Mouse (Mus musculus) ES-Bruce4 (cell line): ENCODE results near the gene Ndufc2.

Experiments
- CTCF ChIP-seq: IDR thresholded peaks from one replicate; pipeline ENCODE4 v1.8.1; 2011; ENCODE audit warnings: low read depth, low read length
- EP300 ChIP-seq: IDR thresholded peaks from 2 replicates; pipeline ENCODE4 v1.6.1; 2011; ENCODE audit warnings: low read depth, low read length; ENCODE audit not compliant: insufficient read depth
- POLR2A ChIP-seq: IDR thresholded peaks from one replicate; pipeline ENCODE4 v1.8.1; 2011; ENCODE audit warnings: low read length; ENCODE audit not compliant: insufficient read depth

- no peak for TF ChIP-seq CTCF
- no peak for TF ChIP-seq EP300
- TF ChIP-seq POLR2A = no peak
Measured at GRCm38 (mm10) chr7:97382661-97383060, 17.1 kb upstream of the Ndufc2 start.
